ENCODE assay signal across 7 mouse cellular contexts in genomic region chr14:46760355-46761029, GRCm38 (mm10). TPM values are rescaled to one million over a fixed set of nuclear protein-coding genes. Genes with fewer than 3 reads are reported as not detected.
A peak's percentile ranks its signal among the peaks of the same experiment; 100 is the strongest.
DNase-seq lines count a peak whose midpoint lies in the region; ATAC-seq lines count a peak whose summit lies in the region.

TSS of gene Cdkn3 (plus strand) at chr14:46760541.

- no peaks in the 10 kb centered on the region for H3K9me3 ChIP-seq in embryonic facial prominence, embryonic 11.5 days (replicated peaks; ENCODE audit: control insufficient read depth, low read length)
- no peaks in the 10 kb centered on the region for H3K9me3 ChIP-seq in limb, embryonic 10.5 days (replicated peaks)
- H3K9me3 ChIP-seq in midbrain, embryonic 13.5 days, result no peaks in the 10 kb centered on the region

- DNase-seq in adrenal gland, postnatal 14 days, result peak; percentile 96
- DNase-seq in embryonic facial prominence, embryonic 11.5 days (ENCODE audit: low spot score), result peak; percentile 93
- DNase-seq in kidney, adult 11 months, result peak; percentile 96
- peak; percentile 88 for DNase-seq in limb, embryonic 10.5 days (ENCODE audit: low spot score)
- peak; percentile 92 for DNase-seq in spleen, adult 12 weeks (ENCODE audit: low spot score)

- no peak within 1 kb of the TSS for H3K27ac ChIP-seq in embryonic facial prominence, embryonic 11.5 days (replicated peaks; ENCODE audit: low read depth, low read length)
- H3K27ac ChIP-seq in limb, embryonic 10.5 days, result peak within 1 kb of the TSS; percentile 92
- H3K27ac ChIP-seq in midbrain, embryonic 13.5 days, result no peak within 1 kb of the TSS

- H3K4me2 ChIP-seq in embryonic facial prominence, embryonic 11.5 days (ENCODE audit: low read depth, low read length), result peak within 1 kb of the TSS; percentile 89
- H3K4me2 ChIP-seq in midbrain, embryonic 13.5 days (replicated peaks), result peak within 1 kb of the TSS; percentile 88

- peaks cover 3% of the 10 kb centered on the region; the same call in 1 of the 2 replicates for H3K4me1 ChIP-seq in embryonic facial prominence, embryonic 11.5 days (ENCODE audit: control insufficient read depth, insufficient read depth, low read length)
- peaks cover 15% of the 10 kb centered on the region for H3K4me1 ChIP-seq in limb, embryonic 10.5 days
- peaks cover 12% of the 10 kb centered on the region for H3K4me1 ChIP-seq in midbrain, embryonic 13.5 days (replicated peaks)

- peak; percentile 99 for ATAC-seq in embryonic facial prominence, embryonic 11.5 days (replicated peaks; ENCODE audit: insufficient number of reproducible peaks, low FRiP score, low TSS enrichment, low read depth)
- peak; percentile 98 for ATAC-seq in granulocyte monocyte progenitor cell, adult 5-6 weeks (replicated peaks; ENCODE audit: poor library complexity, severe bottlenecking)
- ATAC-seq in midbrain, embryonic 13.5 days, result peak; percentile 100

- no peaks in the 10 kb centered on the region for H3K36me3 ChIP-seq in embryonic facial prominence, embryonic 11.5 days (replicated peaks; ENCODE audit: control insufficient read depth, insufficient read depth, low read depth, low read length)
- H3K36me3 ChIP-seq in limb, embryonic 10.5 days, result peaks cover 14% of the 10 kb centered on the region
- H3K36me3 ChIP-seq in midbrain, embryonic 13.5 days, result 0 out of 2 replicates have a peak, but pooled peaks cover 6% of the 10 kb centered on the region

- peak within 1 kb of the TSS; percentile 67 for H3K4me3 ChIP-seq in embryonic facial prominence, embryonic 11.5 days (ENCODE audit: low read depth, low read length)
- H3K4me3 ChIP-seq in limb, embryonic 10.5 days, result peak within 1 kb of the TSS; percentile 88
- H3K4me3 ChIP-seq in midbrain, embryonic 13.5 days (replicated peaks), result peak within 1 kb of the TSS; percentile 78

- WGBS in embryonic facial prominence, embryonic 11.5 days, result under 1% methylated on average over 54 of the region's 54 CpGs
- WGBS in limb, embryonic 10.5 days, result under 1% methylated on average over 54 of the region's 54 CpGs
- under 1% methylated on average over 54 of the region's 54 CpGs for WGBS in midbrain, embryonic 13.5 days

- H3K9ac ChIP-seq in embryonic facial prominence, embryonic 11.5 days (replicated peaks; ENCODE audit: low read length), result peak within 1 kb of the TSS; percentile 73
- H3K9ac ChIP-seq in midbrain, embryonic 13.5 days (replicated peaks), result peak within 1 kb of the TSS; percentile 75

- H3K27me3 ChIP-seq in embryonic facial prominence, embryonic 11.5 days (ENCODE audit: control insufficient read depth, insufficient read depth, low read length), result no peaks in the 10 kb centered on the region
- no peaks in the 10 kb centered on the region for H3K27me3 ChIP-seq in limb, embryonic 10.5 days (ENCODE audit: low read depth, poor library complexity, severe bottlenecking)
- no peaks in the 10 kb centered on the region for H3K27me3 ChIP-seq in midbrain, embryonic 13.5 days

RNA-seq across cellular contexts. Expression of gene Cdkn3, which starts in this region (rescaled TPM):
- total RNA-seq in adrenal gland, postnatal 14 days (2021), result 7.6 and 8.2 TPM in 2 replicates
- polyA plus RNA-seq in embryonic facial prominence, embryonic 11.5 days (2014; fragmentation: Nextera tagmentation; extraction: Ambion mirVana), result 46.6 and 47.5 TPM in 2 replicates
- 16.5 and 38.8 TPM in 2 replicates for total RNA-seq in granulocyte monocyte progenitor cell, adult 5-6 weeks (2014; fragmentation: Nextera tagmentation)
- total RNA-seq in granulocyte monocyte progenitor cell, adult 5-6 weeks (2017), result 26.6 and 39.0 TPM in 2 replicates
- polyA plus RNA-seq in limb, embryonic 10.5 days (2016; fragmentation: Nextera tagmentation; extraction: Ambion mirVana), result 36.0 and 39.0 TPM in 2 replicates
- polyA plus RNA-seq in midbrain, embryonic 13.5 days (2015; fragmentation: Nextera tagmentation; extraction: Ambion mirVana), result 19.2 and 20.8 TPM in 2 replicates
